Mouse (Mus musculus) bone marrow macrophage, adult 2 months (primary cell): Measurements from ENCODE around the gene Kat7.

Experiments
- CTCF ChIP-seq: IDR thresholded peaks from 2 replicates; pipeline ENCODE4 v1.5.1; 2012; ENCODE audit warnings: low read depth, mild to moderate bottlenecking, low read length, moderate library complexity
- POLR2A ChIP-seq: IDR thresholded peaks from 2 replicates; pipeline ENCODE4 v1.6.1; 2012; ENCODE audit warnings: mild to moderate bottlenecking, low read depth, low read length, borderline replicate concordance

DNA sequence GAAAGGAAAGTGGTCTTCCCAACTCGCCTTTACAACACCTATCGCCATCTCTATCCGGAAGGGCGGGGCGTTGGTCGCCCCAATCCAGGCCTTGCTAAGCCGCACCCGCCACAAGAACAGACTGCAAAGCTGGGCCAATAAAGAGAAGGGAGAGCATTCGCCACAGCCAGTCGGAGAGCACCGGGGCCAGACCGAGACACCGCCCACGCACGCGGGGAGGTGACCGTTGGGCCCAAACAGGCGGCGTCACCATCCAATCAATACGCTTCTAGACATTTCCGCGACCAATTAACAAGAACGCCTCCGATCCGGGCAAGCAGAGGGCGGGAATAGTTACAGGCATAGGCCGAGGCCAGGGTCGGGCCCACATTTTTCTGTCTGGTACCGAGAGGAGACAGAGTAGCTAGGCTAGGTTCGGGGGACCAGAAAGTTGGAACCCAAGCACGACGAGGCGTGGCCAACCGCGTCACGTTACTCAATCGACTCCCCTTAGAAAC is 488 bp downstream of the Kat7 start:
- no peak for TF ChIP-seq POLR2A
- no peak for TF ChIP-seq CTCF
